Mouse (Mus musculus): Measurements from ENCODE around the gene Sytl4. TPM values are rescaled to one million over a fixed set of nuclear protein-coding genes. Genes with fewer than 3 reads are reported as not detected.

The Sytl4 gene
- under 1 TPM; 0.72 to 0.86 TPM for total RNA-seq (2021)
- long read RNA-seq, experiment 1 = 0 reads
- long read RNA-seq, experiment 2, partial matches to known transcripts = 1 of 1 reads
- long read RNA-seq, experiment 2, other reads (novel, unspliced or antisense) = 0 of 1 reads

GRCm38 (mm10) chrX:133981231-133982002, at the start of gene Sytl4:
TSS of gene Sytl4 (minus strand) at chrX:133981812.
- DNase-seq = peak; percentile 4

GRCm38 (mm10) chrX:134020664-134021063, 39.1 kb upstream of the Sytl4 start:
- no peak for DNase-seq

- no peak for DNase-seq
Measured at GRCm38 (mm10) chrX:134019005-134019404, 37.4 kb upstream of the Sytl4 start.

- no peak for DNase-seq
Measured at GRCm38 (mm10) chrX:133995866-133996265, 14.3 kb upstream of the Sytl4 start.

- DNase-seq = no peak
Measured at GRCm38 (mm10) chrX:133964615-133965014, 17.0 kb downstream of the Sytl4 start.

- no peak for DNase-seq
Measured at GRCm38 (mm10) chrX:133960617-133961016, 21.0 kb downstream of the Sytl4 start.

- DNase-seq = no peak
Measured at GRCm38 (mm10) chrX:133954661-133955060, 27.0 kb downstream of the Sytl4 start.

- DNase-seq = no peak
Measured at GRCm38 (mm10) chrX:133947427-133947826, 34.2 kb downstream of the Sytl4 start.

GRCm38 (mm10) chrX:133939561-133939960, 42.1 kb downstream of the Sytl4 start:
- no peak for DNase-seq

GRCm38 (mm10) chrX:133936605-133937225, 44.9 kb downstream of the Sytl4 start:
- DNase-seq = no peak

- DNase-seq = no peak
Measured at GRCm38 (mm10) chrX:133931302-133932013, 50.2 kb downstream of the Sytl4 start.

GRCm38 (mm10) chrX:133926760-133927159, 54.9 kb downstream of the Sytl4 start:
- DNase-seq = no peak

- DNase-seq = no peak
Measured at GRCm38 (mm10) chrX:133921187-133921586, 60.4 kb downstream of the Sytl4 start.

GRCm38 (mm10) chrX:133914219-133914618, 67.4 kb downstream of the Sytl4 start:
- peak; percentile 9 for DNase-seq

- DNase-seq = no peak
Measured at GRCm38 (mm10) chrX:133913006-133913405, 68.6 kb downstream of the Sytl4 start.

GRCm38 (mm10) chrX:133911397-133912103, 70.1 kb downstream of the Sytl4 start:
- peak; percentile 40 for DNase-seq

GRCm38 (mm10) chrX:133908261-133908660, 73.4 kb downstream of the Sytl4 start, which contains the start of gene Srpx2:
TSS of gene Srpx2 (plus strand) at chrX:133908426.
- DNase-seq = no peak

- DNase-seq = peak; percentile 76
Measured at GRCm38 (mm10) chrX:133898014-133898542, 83.5 kb downstream of the Sytl4 start, which contains the start of gene Tspan6. TSS of gene Tspan6 (minus strand) at chrX:133898429.

GRCm38 (mm10) chrX:133888111-133888510, 93.5 kb downstream of the Sytl4 start:
- no peak for DNase-seq

GRCm38 (mm10) chrX:133887308-133887707, 94.3 kb downstream of the Sytl4 start:
- DNase-seq = no peak

Data from gastrocnemius, postnatal 25 days (tissue).